Mouse (Mus musculus): Measurements from ENCODE around the gene Neu3.

GRCm38 (mm10) chr7:99796471-99796870 is 31.7 kb downstream of the Neu3 start:
- TF ChIP-seq CHD2 (IDR thresholded peaks at IDR 0.05; ENCODE audit: low read depth, low read length): no peak
- TF ChIP-seq ZNF384 (IDR thresholded peaks at IDR 0.05; ENCODE audit: low read depth, low read length): no peak
- no peak for TF ChIP-seq HCFC1 (IDR thresholded peaks at IDR 0.05; ENCODE audit: borderline replicate concordance, insufficient read depth, low read length)
